In genomic region chr1:162015247-162015862, GRCm38 (mm10) we compare ENCODE assay signal across 15 mouse cellular contexts. TPM values are rescaled to one million over a fixed set of nuclear protein-coding genes. Genes with fewer than 3 reads are reported as not detected.
A peak's percentile ranks its signal among the peaks of the same experiment; 100 is the strongest.
DNase-seq lines count a peak whose midpoint lies in the region; ATAC-seq and TF ChIP-seq lines count a peak whose summit lies in the region.
"Had no signal": no experiment of that assay in that cellular context is flagged by ENCODE, and none has a peak within 500 bp of the region (broad histone marks: within the 10 kb centered on the region; RNA-seq: fewer than 3 reads in every experiment).

No protein-coding gene starts in this region.

- no peak for DNase-seq in heart, adult 8-10 months (ENCODE audit: low spot score)
- peak; percentile 91 for DNase-seq in kidney, postnatal 0 days (ENCODE audit: low spot score)
- no peak for DNase-seq in kidney, postnatal 10 days
- no peak for DNase-seq in embryonic facial prominence, embryonic 10.5 days (ENCODE audit: low spot score)
- DNase-seq: cerebellum, postnatal 36 days; heart, adult 18-20 months; kidney, postnatal 4 days; lung, postnatal 4 days had no signal

- H3K9me3 ChIP-seq in heart, embryonic 12.5 days (replicated peaks), result no peaks in the 10 kb centered on the region
- H3K9me3 ChIP-seq in kidney, postnatal 0 days (replicated peaks; ENCODE audit: low read length), result no peaks in the 10 kb centered on the region
- H3K9me3 ChIP-seq in embryonic facial prominence, embryonic 10.5 days, result no peaks in the 10 kb centered on the region
- no peaks in the 10 kb centered on the region for H3K9me3 ChIP-seq in limb, embryonic 13.5 days

- H3K9ac ChIP-seq in heart, embryonic 12.5 days, result no peak overlapping the region
- no peak overlapping the region for H3K9ac ChIP-seq in kidney, postnatal 0 days (ENCODE audit: low read depth, low read length)
- H3K9ac ChIP-seq in limb, embryonic 13.5 days, result no peak overlapping the region

- peaks cover 40% of the 10 kb centered on the region for H3K4me1 ChIP-seq in heart, embryonic 12.5 days (replicated peaks)
- H3K4me1 ChIP-seq in kidney, postnatal 0 days (replicated peaks; ENCODE audit: insufficient read depth, low read length), result peaks cover 15% of the 10 kb centered on the region
- peaks cover 92% of the 10 kb centered on the region for H3K4me1 ChIP-seq in embryonic facial prominence, embryonic 10.5 days
- peaks cover 83% of the 10 kb centered on the region for H3K4me1 ChIP-seq in limb, embryonic 13.5 days

- H3K4me2 ChIP-seq in heart, embryonic 12.5 days, result no peak overlapping the region
- H3K4me2 ChIP-seq in kidney, postnatal 0 days (ENCODE audit: low read length), result no peak overlapping the region
- peak overlapping the region; percentile 28; the same call in 1 of the 2 replicates for H3K4me2 ChIP-seq in limb, embryonic 13.5 days (replicated peaks)

- H3K36me3 ChIP-seq in heart, embryonic 12.5 days, result no peaks in the 10 kb centered on the region
- H3K36me3 ChIP-seq in kidney, postnatal 0 days (ENCODE audit: insufficient read depth, low read length), result no peaks in the 10 kb centered on the region
- no peaks in the 10 kb centered on the region for H3K36me3 ChIP-seq in embryonic facial prominence, embryonic 10.5 days (replicated peaks)
- H3K36me3 ChIP-seq in limb, embryonic 13.5 days, result peaks cover 3% of the 10 kb centered on the region; the same call in 1 of the 2 replicates

- peak overlapping the region; percentile 52; the same call in 1 of the 2 replicates for H3K27ac ChIP-seq in heart, embryonic 12.5 days (ENCODE audit: poor library complexity, severe bottlenecking)
- peak overlapping the region; percentile 47; the same call in 1 of the 2 replicates for H3K27ac ChIP-seq in kidney, postnatal 0 days
- H3K27ac ChIP-seq in embryonic facial prominence, embryonic 10.5 days (replicated peaks), result peak overlapping the region; percentile 88
- H3K27ac ChIP-seq in limb, embryonic 13.5 days, result peak overlapping the region; percentile 99

- no peak for TF ChIP-seq CTCF in kidney, postnatal 0 days (IDR thresholded peaks at IDR 0.05; ENCODE audit: low read depth)

- no peak overlapping the region for H3K4me3 ChIP-seq in heart, embryonic 12.5 days
- H3K4me3 ChIP-seq in kidney, postnatal 0 days (replicated peaks; ENCODE audit: low read depth, low read length), result no peak overlapping the region
- H3K4me3 ChIP-seq in embryonic facial prominence, embryonic 10.5 days, result no peak overlapping the region
- no peak overlapping the region for H3K4me3 ChIP-seq in limb, embryonic 13.5 days

- ATAC-seq in heart, embryonic 12.5 days (ENCODE audit: insufficient number of reproducible peaks, low FRiP score), result no peak
- ATAC-seq in kidney, postnatal 0 days (replicated peaks; ENCODE audit: low FRiP score, low read depth), result 0 out of 2 replicates have a peak, but pooled peaks have one; percentile 58
- peak; percentile 75 for ATAC-seq in limb, embryonic 13.5 days (ENCODE audit: low FRiP score, low read depth)
- no peak for ATAC-seq in megakaryocyte-erythroid progenitor cell, adult 5-6 weeks (replicated peaks; ENCODE audit: low FRiP score, low TSS enrichment, poor library complexity, severe bottlenecking)
- no peak for ATAC-seq in erythroid progenitor cell, adult 5-6 weeks (replicated peaks; ENCODE audit: low FRiP score, poor library complexity, severe bottlenecking)
- ATAC-seq: forebrain, embryonic 16.5 days had no signal

- H3K27me3 ChIP-seq in heart, embryonic 12.5 days (replicated peaks), result no peaks in the 10 kb centered on the region
- H3K27me3 ChIP-seq in kidney, postnatal 0 days (ENCODE audit: insufficient read depth, low read length), result no peaks in the 10 kb centered on the region
- no peaks in the 10 kb centered on the region for H3K27me3 ChIP-seq in embryonic facial prominence, embryonic 10.5 days (replicated peaks; ENCODE audit: low read depth, poor library complexity, severe bottlenecking)
- no peaks in the 10 kb centered on the region for H3K27me3 ChIP-seq in limb, embryonic 13.5 days

- WGBS in heart, embryonic 12.5 days, result 58% methylated on average over 8 of the region's 8 CpGs
- 35% methylated on average over 8 of the region's 8 CpGs for WGBS in kidney, postnatal 0 days
- 42% methylated on average over 8 of the region's 8 CpGs for WGBS in embryonic facial prominence, embryonic 10.5 days
- WGBS in limb, embryonic 13.5 days, result 8% methylated on average over 8 of the region's 8 CpGs

RNA-seq across cellular contexts. Expression of gene 4930558K02Rik, which starts 35.9 kb away (rescaled TPM):
- polyA plus RNA-seq in heart, embryonic 12.5 days (2016; fragmentation: Nextera tagmentation; extraction: Ambion mirVana), result not detected in 2 replicates
- not detected for total RNA-seq in heart, adult 8-10 months (2022)
- not detected in 2 replicates for polyA plus RNA-seq in kidney, postnatal 0 days (2015; fragmentation: Nextera tagmentation; extraction: Ambion mirVana)
- not detected in 2 replicates for polyA plus RNA-seq in embryonic facial prominence, embryonic 10.5 days (2016; fragmentation: Nextera tagmentation; extraction: Ambion mirVana)
- polyA plus RNA-seq in limb, embryonic 13.5 days (2015; fragmentation: Nextera tagmentation; extraction: Ambion mirVana), result 0.26 TPM in 1 of 2 replicates, not detected in the other
- 1.3 TPM in 1 of 2 replicates, not detected in the other for total RNA-seq in megakaryocyte-erythroid progenitor cell, adult 5-6 weeks (2014; fragmentation: Nextera tagmentation)
- not detected in 2 replicates for total RNA-seq in megakaryocyte-erythroid progenitor cell, adult 5-6 weeks (2017)
- total RNA-seq in erythroid progenitor cell, adult 5-6 weeks (2015; ENCODE audit: low replicate concordance), result not detected in 2 replicates
- total RNA-seq in erythroid progenitor cell, adult 5-6 weeks (2017; ENCODE audit: low replicate concordance), result not detected in 2 replicates
- total RNA-seq: heart, adult 18-20 months; left cerebral cortex, postnatal 14 days had no signal
- polyA plus RNA-seq: C2C12; forebrain, embryonic 16.5 days had no signal

RNA-seq across cellular contexts. Expression of gene Pigc, which starts 46.4 kb away (rescaled TPM):
- polyA plus RNA-seq in heart, embryonic 12.5 days (2016; fragmentation: Nextera tagmentation; extraction: Ambion mirVana), result 22.5 and 23.4 TPM in 2 replicates
- total RNA-seq in heart, adult 8-10 months (2022), result 10 to 100 TPM in 3 of 4 experiments, 1 to 10 TPM in 1; 10.0 to 11.2 (median 10.5) TPM
- 41.4 and 43.7 TPM in 2 replicates for polyA plus RNA-seq in kidney, postnatal 0 days (2015; fragmentation: Nextera tagmentation; extraction: Ambion mirVana)
- 27.2 and 27.8 TPM in 2 replicates for polyA plus RNA-seq in embryonic facial prominence, embryonic 10.5 days (2016; fragmentation: Nextera tagmentation; extraction: Ambion mirVana)
- 53.9 and 57.3 TPM in 2 replicates for polyA plus RNA-seq in limb, embryonic 13.5 days (2015; fragmentation: Nextera tagmentation; extraction: Ambion mirVana)
- total RNA-seq in megakaryocyte-erythroid progenitor cell, adult 5-6 weeks (2014; fragmentation: Nextera tagmentation), result 4.2 and 9.1 TPM in 2 replicates
- 10.6 and 12.2 TPM in 2 replicates for total RNA-seq in megakaryocyte-erythroid progenitor cell, adult 5-6 weeks (2017)
- total RNA-seq in erythroid progenitor cell, adult 5-6 weeks (2015; ENCODE audit: low replicate concordance), result 7.1 and 12.6 TPM in 2 replicates
- total RNA-seq in erythroid progenitor cell, adult 5-6 weeks (2017; ENCODE audit: low replicate concordance), result 9.8 TPM in 2 replicates

Comparison
In these comparisons a context has a peak if more than half of its experiments do, and no peak if none do; other contexts are left out.
1. ATAC-seq: peak in kidney, postnatal 0 days (single experiment) and limb, embryonic 13.5 days (single experiment); none in heart, embryonic 12.5 days (single experiment), megakaryocyte-erythroid progenitor cell, adult 5-6 weeks (single experiment) and erythroid progenitor cell, adult 5-6 weeks (single experiment).
2. H3K27ac ChIP-seq: peak in every context shown above with its lines; median percentile 99 in limb, embryonic 13.5 days; 88 in embryonic facial prominence, embryonic 10.5 days; 52 in heart, embryonic 12.5 days; 47 in kidney, postnatal 0 days.